Mouse (Mus musculus): ENCODE measurements around the gene Arrdc2.

DNA sequence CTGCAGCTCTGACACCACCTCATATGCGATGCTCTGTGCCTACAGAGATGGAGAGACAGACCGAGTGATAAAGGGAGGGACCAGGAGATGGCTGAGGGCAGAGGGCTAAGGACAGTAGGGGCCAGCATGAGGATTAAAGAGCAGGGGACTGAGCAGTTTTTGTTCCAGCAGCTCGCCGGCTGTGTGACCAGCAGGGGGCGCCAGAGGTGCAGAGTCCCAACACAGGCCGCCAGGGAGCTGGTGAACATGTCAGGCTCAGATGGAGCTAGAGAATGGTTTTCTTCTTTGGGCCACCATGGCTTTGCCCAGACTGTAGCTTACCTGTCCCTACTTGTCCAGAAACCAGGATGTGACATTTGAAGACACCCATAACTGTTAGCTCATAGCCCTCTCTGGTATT, 5.0 kb upstream of the Arrdc2 start:
- TF ChIP-seq CTCF (conservative IDR thresholded peaks at IDR 0.05; ENCODE audit: insufficient read depth, insufficient read length, low read depth, low read length): peak; percentile 93
- no peak for TF ChIP-seq POLR2A (IDR thresholded peaks at IDR 0.05; ENCODE audit: low read depth, low read length)
